Mouse (Mus musculus) 416B (cell line): ENCODE measurements at regions not wholly inside any gene's neighbourhood (a gene's known extent, or its start where the extent isn't known, plus 50 kb on each side); places are given as distances from the start of the nearest gene placed in this dataset.

Experiments used
- DNase-seq: peaks from one replicate; pipeline ENCODE4 v3.0.0; 2011; ENCODE audit warnings: low read depth

GRCm38 (mm10) chr12:99039497-99040322 lies 119.3 kb downstream of the Ttc8 start:
- DNase-seq, result no peak

GRCm38 (mm10) chr12:99041606-99042005 lies 121.2 kb downstream of the Ttc8 start:
- peak; percentile 7 for DNase-seq

GRCm38 (mm10) chr12:99042918-99043862 lies 122.8 kb downstream of the Ttc8 start:
- no peak for DNase-seq

GRCm38 (mm10) chr12:99044477-99044876 lies 124.1 kb downstream of the Ttc8 start:
- no peak for DNase-seq

- no peak for DNase-seq
Observed at GRCm38 (mm10) chr12:99050426-99050825, 130.1 kb downstream of the Ttc8 start.

- DNase-seq, result no peak
Observed at GRCm38 (mm10) chr12:99052599-99052998, 132.2 kb downstream of the Ttc8 start.

GRCm38 (mm10) chr12:99057521-99057920 lies 137.1 kb downstream of the Ttc8 start:
- DNase-seq, result no peak

- DNase-seq, result no peak
Observed at GRCm38 (mm10) chr12:99058916-99059315, 138.5 kb downstream of the Ttc8 start.

GRCm38 (mm10) chr12:99059491-99059890 lies 139.1 kb downstream of the Ttc8 start:
- DNase-seq, result no peak

GRCm38 (mm10) chr12:99060702-99061101 lies 140.3 kb downstream of the Ttc8 start:
- DNase-seq, result no peak

- no peak for DNase-seq
Observed at GRCm38 (mm10) chr12:99063441-99063840, 143.1 kb downstream of the Ttc8 start.

GRCm38 (mm10) chr12:99063885-99064284 lies 143.5 kb downstream of the Ttc8 start:
- peak; percentile 12 for DNase-seq

- DNase-seq, result no peak
Observed at GRCm38 (mm10) chr12:99067962-99068361, 147.6 kb downstream of the Ttc8 start.

- DNase-seq, result peak; percentile 14
Observed at GRCm38 (mm10) chr12:99073766-99074165, 153.4 kb downstream of the Ttc8 start.

- no peak for DNase-seq
Observed at GRCm38 (mm10) chr12:99077366-99077765, 157.0 kb downstream of the Ttc8 start.

GRCm38 (mm10) chr12:99079873-99080272 lies 159.5 kb downstream of the Ttc8 start:
- peak; percentile 18 for DNase-seq

- DNase-seq, result no peak
Observed at GRCm38 (mm10) chr12:99083616-99084015, 163.2 kb downstream of the Ttc8 start.

GRCm38 (mm10) chr12:99084144-99084543 lies 163.8 kb downstream of the Ttc8 start:
- DNase-seq, result peak; percentile 83

- DNase-seq, result no peak
Observed at GRCm38 (mm10) chr12:99087286-99087685, 166.9 kb downstream of the Ttc8 start.

GRCm38 (mm10) chr12:99091770-99092169 lies 171.4 kb downstream of the Ttc8 start:
- no peak for DNase-seq

- no peak for DNase-seq
Observed at GRCm38 (mm10) chr12:99093151-99093550, 172.8 kb downstream of the Ttc8 start.

GRCm38 (mm10) chr12:99093989-99094388 lies 173.6 kb downstream of the Ttc8 start:
- DNase-seq, result no peak
